Mouse (Mus musculus): ENCODE measurements around the gene Sf1.

The Sf1 gene

DNA sequence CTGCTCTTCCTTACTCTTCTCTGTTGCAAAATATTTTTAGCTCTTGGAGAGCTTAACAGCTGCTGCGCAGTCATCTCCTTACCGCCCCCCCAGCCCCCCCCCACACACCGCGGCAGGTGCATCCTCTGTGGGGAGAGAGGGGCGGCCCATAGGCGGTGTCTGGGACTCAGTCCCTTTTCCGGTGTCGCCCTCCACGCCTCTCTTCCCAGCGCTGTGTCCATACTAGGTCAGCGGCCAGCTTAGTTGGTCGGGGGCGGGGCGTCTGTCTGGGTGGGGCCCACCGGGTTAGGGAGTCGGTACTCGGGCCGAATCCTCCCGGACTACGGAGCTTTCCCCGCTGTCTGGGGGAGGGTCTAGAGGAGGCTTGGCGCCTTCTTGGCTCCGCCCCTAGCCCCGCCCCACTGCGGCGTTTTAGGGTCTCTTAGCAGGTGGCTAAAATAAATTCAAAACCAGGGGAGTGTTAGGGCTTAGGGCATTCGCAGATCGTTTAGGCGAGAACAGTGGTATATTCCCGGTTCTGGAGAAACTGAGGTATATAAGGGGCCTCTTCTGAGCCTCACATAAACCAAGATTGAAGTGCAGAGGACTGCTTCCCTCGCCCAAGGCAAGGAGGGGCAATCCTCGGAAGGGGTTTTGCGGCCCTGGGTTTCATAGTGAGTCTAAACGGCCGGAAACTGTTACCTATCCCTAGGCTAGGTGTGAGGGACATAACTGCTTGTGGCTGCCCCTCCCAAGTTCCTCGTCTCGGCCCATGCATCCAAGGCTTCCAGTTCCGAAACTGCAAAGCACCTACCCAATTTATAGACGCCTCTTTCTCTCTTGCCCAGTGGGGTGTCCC lies 35.2 kb downstream of the Sf1 start:
- DNase-seq (ENCODE audit: low read depth, low spot score) = peak; percentile 76

DNA sequence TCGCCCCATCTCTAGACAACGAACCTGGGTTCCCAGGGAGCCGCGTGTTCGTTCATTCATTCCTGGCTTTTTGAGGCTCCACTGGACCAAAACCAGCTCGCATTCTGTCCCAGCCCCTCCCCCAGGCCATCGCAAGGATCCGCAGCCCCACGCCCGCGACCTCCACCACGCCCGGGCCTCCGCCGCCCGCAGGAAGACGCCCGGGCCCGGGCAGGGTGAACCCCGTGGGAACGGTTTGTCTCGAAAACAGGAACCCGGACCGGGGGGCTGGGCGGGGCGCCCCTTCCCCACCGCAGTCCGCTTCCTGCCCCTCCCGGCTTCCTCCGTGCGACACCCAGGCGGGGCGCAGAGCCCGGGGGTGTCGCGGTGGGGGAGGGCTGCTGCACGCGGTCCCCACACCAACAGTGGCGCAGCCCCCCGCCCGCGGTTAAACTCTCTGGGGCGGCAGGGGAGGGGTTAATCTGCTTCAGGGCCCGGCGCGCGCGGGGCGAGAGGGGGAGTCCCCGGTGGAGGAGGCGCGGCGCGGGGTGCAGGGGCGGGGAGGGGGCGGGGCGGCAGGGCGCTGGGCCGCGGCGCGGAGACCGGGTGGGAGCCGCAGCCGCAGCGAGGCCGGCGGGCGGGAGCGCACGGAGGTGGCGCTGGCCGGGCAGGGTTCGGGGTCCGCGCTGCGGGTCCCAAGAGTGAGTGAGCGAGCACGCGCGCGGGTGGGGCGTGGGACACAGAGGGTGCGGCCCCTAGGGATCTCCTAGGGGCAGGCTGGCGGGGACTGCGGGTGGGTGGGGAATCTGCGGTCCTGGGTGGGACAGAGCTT lies 36.0 kb downstream of the Sf1 start, which contains the start of gene Rasgrp2:
TSS of gene Rasgrp2 (plus strand) at position 56 of the 811 bp plus-strand sequence.
- DNase-seq (ENCODE audit: low read depth, low spot score) = peak; percentile 53

DNA sequence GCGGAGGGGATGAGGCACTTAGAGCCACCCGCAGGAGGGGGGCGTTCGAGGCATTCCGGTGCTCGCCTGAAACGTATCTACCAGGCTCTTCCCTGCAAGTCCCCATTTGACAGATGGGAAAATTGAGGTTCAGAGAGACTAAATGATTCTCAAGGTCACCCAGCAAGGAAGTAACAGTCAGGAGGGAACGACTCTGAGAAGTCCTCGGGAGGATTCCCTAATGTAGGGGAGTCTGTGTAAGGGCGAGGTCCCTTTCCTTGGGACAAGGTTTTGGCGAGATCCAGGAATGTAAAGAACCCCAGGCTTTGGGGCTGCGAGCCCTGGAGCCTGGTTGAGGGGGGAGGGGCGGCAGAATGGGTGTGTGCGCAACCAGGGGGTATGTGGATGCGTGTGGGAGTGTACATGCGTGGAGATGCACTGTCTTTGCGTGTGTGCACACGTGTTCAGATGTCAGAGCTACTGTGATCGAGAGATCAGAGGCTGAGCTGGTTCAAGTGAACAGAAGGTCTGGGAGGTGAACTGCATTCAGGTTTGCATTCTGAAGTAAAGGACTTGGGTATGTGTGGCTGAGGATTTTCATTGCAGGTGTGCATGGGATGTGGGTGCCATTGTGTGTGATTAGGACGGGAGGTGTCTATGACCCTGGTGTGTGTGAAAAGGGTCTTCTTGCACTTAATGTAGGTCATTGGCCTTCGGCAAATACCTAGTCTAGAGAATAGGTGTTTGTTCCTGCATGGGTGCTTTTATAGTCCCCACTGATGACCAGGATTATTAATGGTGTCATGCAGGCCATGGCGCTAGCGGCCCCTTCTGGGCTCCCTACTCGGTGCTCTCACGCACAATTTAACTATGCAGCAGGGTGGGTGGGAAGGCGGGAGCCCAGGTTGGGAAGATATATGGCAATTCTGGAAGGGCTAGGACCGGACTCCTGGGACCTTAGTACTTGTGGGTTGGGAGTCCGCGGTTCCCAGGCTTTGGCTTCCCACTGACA lies 36.9 kb downstream of the Sf1 start:
- DNase-seq (ENCODE audit: low read depth, low spot score) = peak; percentile 59

DNA sequence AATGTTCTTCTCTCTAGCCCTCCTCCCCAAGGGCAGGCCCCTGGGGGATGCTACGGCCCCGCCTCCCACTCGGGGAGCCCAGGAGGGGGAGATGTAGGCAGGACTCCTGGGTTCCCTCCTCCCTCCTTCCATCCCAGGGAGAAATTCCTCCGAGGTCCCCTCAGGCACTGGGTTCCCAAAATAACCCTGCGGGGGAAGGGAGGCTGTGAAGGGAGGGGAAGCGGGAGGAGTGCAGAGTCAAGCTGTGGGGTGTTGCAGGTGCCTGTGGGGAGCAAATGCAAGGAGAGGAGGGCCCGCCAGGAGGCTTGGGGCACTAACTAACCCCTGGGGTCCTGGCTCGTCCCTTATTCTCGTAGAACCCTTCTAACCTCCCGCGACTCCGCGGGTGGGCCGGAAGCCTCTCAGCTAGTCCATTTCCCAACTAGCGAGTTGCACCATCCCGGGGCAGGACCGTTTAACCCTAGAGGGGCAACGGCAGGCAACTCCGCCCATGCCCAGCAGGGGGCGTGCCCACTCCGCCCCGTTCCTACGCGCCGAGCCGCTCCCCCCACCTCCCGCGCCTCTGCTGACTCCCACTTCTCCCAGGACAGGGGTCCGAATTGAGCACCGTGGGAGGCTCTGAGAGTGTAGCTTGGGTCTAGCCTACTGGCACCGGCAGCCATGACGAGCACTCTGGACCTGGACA lies 37.8 kb downstream of the Sf1 start:
- DNase-seq (ENCODE audit: low read depth, low spot score) = peak; percentile 93

DNA sequence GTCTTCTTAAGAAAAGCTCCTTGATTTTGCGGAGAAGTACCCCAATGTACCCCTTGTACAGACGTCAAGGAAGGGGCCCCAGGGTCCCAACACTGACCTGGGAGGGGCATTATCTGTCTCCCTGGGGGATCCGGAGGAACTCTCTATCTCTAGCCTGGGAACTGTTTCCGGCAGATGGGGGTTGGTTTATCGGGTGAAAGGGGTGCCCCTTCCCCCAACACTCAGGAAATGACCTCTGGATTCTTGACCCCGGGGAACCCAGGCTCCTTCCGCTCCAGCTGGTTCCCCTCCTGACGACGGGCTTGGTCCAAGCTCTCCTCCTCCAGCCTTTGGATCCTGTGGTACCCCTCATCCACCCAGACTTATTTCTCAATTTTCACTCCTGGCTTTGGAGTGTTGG lies 38.5 kb downstream of the Sf1 start:
- DNase-seq (ENCODE audit: low read depth, low spot score) = no peak

DNA sequence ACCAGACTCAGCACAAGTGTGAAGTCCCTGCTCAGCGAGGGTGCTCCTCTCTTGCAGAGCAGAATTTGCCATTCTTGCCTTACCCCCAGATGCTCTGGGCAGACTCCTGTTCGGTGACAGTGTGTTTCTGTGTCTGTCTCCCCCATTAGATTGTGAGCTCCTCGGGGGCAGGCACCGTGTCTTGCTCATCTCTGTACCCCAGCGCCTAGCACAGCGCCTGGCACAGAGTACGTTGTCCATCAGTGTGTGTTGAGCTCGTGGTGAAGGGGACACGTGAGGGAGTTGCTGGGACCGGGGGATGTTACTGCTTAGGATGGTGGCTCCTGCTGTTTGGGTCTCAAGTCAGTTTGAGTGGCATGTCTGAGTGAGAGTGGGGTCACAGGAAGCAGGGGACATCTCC lies 40.4 kb downstream of the Sf1 start:
- DNase-seq (ENCODE audit: low read depth, low spot score) = no peak

DNA sequence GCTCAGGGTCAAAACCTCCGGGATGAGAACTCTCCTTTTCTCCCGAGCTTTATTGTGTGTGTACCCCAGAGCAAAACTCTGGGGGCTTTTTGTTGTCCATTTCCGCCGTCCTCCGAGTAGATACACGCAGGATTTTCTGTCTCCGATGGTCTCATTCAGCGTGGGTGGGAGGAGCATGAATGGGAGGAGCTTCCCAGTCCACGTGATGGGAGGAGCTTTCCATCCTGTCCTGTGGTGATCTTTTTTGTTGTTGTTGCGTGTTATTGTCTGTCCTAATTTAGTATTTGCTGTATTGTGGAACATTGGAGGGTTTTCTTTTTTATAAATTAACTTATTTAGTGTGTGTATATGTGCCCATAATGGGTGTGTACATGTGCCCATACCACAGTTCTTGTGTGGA lies 41.9 kb downstream of the Sf1 start:
- DNase-seq (ENCODE audit: low read depth, low spot score) = no peak

DNA sequence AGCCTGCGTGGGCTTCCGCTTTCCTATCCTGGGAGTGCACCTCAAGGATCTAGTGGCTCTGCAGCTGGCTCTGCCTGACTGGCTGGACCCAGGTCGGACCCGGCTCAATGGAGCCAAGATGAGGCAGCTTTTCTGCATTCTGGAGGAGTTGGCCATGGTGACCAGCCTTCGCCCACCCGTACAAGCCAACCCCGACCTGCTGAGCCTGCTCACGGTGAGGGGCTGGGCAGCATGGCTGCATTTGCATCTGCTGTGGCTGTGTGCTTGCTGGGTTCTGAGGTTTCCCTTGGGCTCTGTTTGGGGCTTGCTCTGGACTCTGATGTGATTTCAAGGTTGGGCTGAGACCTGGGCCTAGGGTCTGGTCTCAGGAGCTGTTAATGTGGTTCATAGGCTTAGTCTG lies 43.6 kb downstream of the Sf1 start:
- DNase-seq (ENCODE audit: low read depth, low spot score) = no peak

DNA sequence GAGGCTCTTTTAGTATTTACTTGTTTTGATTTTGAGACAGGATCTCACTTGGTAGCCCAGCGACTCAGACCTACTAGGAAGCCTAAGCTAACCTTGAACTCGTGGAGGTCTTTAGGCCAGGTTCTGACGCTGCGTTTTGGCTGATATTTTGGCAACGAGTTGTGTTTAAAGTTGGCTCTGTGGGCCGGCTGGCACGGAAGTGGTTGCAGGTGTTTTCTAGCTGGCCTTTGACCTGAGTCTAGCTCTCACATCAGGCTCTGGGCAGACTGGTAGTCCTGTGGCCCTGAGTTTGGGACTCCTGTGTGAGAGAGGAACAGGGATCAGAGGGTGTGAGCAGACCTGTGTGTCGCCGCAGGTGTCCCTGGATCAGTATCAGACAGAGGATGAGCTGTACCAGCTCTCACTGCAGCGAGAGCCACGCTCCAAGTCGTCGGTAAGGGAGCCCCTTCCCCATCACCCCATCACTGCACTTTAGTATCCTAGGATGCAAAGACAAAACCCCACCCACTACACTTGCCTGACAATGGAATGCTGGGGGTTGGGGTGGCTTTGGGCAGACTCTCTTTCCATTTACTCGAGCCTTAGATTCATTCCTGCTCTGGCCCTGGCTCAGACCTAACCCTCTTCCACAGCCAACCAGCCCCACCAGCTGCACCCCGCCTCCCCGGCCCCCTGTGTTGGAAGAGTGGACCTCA lies 44.5 kb downstream of the Sf1 start:
- peak; percentile 80 for DNase-seq (ENCODE audit: low read depth, low spot score)

DNA sequence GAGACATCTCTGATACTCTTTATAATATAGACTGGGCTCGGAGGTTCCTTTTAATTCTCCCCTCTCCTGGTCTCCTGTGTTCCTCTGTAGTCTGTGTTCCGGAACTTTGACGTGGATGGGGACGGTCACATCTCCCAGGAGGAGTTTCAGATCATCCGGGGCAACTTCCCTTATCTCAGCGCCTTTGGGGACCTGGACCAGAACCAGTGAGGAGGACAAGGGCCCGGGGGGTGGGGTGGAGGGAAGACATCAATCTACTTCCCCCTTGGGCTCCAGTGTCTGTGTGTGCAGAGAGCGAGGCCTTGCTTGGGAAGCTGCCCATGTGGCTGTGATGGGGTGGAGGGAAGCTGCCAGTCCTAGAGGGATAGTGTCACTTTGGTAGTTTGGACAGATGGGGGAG lies 45.3 kb downstream of the Sf1 start:
- DNase-seq (ENCODE audit: low read depth, low spot score) = no peak

DNA sequence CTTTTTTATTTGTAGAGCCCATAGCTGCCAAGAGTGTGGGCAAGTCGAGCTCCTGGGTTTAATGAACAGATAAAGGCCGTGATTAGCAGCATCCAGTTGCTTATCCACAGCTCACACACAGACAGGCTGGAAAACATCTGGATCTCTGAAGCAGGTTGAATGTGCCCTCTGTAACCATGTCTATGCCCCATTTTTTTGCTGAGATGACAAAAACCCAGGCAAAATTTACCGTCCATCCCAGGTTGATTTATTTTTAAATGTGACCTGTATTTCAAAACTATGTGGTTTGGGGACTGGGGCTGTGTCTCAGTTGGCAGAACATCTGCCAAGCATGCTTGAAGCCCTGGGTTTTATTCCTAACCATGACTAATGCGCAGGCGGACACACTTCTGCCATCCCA lies 45.7 kb downstream of the Sf1 start:
- no peak for DNase-seq (ENCODE audit: low read depth, low spot score)

DNA sequence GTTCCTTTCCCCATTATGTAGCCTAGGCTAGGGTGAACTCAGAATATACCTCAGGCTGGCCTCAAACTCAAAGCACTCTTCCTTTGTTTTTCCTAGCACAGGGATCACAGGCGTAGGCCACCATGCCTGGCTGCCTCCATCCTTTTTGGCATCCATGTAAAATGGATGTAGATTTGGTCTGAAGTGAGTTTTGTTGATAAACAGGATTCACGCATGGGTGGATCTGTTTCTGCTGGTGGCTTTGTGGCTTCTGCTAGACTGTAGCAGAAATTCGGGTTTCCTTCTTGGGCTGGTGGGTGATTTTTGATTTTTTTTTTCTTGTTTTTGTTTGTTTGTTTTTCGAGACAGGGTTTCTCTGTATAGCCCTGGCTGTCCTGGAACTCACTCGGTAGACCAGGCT lies 46.4 kb downstream of the Sf1 start:
- DNase-seq (ENCODE audit: low read depth, low spot score) = no peak

DNA sequence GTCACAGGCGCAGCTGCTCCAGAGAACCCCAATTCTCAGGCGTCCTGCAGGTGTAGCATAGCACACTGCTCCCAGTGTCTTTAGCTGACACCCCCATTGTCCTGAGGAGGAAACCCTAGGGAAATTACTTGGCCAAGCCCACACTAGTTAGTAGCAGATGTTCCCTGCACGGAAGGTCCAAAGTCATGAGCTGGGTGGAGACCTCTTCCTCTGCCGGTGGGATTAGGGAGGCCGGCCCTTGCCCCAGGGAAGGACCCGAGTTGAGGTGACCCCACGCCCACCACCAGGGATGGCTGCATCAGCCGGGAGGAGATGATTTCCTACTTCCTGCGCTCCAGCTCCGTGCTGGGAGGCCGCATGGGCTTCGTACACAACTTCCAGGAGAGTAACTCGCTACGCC lies 49.3 kb downstream of the Sf1 start:
- peak; percentile 62 for DNase-seq (ENCODE audit: low read depth, low spot score)

DNA sequence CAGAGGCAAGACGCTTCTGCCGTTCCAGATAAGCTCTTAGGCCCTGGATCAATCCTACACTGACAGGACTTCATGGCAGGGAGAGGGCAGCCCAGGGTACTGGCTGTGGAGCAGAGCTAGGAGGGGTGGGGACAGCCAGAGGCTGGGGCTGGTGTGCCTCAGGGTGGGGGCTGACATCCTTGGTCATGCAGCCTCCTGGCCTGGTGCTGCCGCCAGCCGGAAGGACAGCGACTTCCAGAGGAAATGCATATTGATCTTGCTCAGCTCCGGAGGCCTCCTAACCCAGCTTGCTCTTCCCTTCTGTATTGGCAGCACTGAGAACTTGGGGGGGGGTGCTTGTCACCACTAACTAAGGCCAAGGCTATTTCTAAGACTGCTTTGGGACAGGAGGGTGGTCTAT lies 52.0 kb downstream of the Sf1 start:
- DNase-seq (ENCODE audit: low read depth, low spot score) = no peak

DNA sequence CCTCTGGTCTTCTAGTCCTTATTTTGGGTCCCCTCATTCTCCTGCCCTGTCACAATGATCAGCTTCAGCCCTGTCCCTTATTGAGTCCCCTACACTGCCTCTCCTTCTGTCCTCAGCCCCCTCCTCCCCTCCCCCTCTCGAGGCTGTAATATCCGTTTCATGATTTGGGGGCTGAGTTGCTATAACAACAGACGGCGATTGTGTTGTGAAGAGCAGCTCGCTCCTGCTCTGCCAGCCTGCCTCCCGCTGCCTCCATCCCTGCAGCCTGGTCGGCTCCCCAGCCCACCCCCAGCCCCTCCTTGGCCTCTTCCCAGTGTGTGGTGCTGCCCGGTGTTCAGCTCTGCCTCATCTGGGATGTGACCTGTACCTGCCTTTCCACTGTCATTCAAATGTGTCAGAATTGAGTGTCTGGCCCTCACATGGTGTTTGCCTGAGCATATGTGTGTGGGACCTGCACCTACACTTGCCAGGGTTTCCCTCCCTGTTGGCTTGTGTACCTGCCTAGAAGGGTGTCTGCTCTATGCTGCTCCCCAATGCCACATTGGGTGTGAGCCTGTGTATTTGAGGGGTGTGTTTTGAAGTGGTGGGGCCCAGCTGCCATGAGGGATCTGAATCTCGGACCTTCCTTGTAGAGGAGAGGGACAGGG lies 52.8 kb downstream of the Sf1 start:
- DNase-seq (ENCODE audit: low read depth, low spot score) = peak; percentile 63

DNA sequence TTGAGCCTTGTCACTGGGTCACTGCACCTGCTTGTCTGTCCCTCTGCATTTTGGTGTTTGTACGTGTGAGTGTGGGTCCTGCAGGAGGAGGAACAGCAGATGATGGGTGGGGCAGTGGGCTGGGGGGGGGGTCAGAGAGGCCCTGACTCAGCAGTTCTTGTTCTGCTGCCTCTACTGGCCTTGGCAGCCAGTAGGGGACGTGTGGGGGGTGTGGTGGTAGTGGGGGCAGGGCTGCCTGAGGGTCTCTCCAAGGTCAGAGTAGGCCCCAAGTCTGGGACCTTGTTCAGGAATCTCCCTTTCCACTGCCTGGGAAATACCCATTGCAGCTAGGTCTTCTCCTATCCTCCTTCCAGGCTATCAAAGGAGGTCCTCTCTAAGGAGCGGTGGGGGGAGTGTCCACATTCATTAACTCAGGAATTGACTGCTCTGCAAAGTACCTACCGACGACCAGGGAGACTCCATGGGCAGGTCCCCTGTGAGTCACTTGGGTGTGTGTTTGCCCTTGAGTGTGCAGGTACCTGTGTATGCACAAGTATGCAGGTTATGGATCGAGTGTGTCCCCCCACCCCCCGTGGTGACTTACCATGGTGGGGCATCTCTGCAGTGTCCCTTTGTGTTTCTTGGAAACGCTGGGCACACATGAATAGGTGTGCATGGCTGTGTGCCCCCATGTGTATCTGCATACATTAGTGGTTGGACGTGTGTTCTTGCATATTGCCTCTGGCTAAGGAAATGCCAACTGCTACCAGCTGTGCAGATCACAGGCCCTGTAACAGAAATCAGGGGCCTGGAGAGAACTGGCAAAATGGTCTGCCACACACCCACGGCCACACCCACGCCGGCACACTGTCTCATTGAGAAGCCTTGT lies 53.6 kb downstream of the Sf1 start:
- DNase-seq (ENCODE audit: low read depth, low spot score) = peak; percentile 81

DNA sequence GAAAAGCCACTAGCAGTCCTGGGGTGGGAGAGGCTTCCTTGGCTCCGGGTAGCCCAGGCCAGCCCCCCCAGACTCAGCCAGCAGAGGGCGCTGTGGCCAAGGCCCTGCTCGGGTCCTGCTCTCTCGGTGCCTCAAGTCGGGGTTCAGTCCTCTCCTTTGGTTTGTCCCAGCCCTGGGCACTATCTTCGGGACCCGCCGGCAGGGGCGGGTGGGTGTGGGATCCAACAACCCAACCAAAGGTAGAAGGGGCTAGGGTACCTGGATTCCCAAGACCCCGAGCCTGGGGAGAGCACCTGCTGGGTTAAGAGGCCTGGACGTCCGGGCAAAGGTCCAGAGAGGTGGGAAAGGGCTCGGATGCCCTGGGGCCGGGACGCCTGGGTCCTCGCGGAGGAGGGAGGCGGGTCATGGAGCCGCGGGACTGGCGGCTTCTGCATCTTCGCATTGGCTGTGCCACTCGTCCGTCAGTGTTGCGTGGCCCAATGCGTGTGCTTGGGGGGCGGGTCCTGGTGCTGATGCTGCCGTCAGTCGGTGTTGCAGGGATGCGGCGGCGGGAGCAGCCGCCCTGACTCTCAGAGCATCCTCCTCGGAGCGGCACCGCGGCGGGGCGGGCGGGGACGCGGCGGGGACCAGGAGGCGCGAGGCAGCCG lies 54.9 kb downstream of the Sf1 start, which contains the start of gene Nrxn2:
TSS of gene Nrxn2 (plus strand) at position 499 of the 647 bp plus-strand sequence.
- peak; percentile 93 for DNase-seq (ENCODE audit: low read depth, low spot score)

DNA sequence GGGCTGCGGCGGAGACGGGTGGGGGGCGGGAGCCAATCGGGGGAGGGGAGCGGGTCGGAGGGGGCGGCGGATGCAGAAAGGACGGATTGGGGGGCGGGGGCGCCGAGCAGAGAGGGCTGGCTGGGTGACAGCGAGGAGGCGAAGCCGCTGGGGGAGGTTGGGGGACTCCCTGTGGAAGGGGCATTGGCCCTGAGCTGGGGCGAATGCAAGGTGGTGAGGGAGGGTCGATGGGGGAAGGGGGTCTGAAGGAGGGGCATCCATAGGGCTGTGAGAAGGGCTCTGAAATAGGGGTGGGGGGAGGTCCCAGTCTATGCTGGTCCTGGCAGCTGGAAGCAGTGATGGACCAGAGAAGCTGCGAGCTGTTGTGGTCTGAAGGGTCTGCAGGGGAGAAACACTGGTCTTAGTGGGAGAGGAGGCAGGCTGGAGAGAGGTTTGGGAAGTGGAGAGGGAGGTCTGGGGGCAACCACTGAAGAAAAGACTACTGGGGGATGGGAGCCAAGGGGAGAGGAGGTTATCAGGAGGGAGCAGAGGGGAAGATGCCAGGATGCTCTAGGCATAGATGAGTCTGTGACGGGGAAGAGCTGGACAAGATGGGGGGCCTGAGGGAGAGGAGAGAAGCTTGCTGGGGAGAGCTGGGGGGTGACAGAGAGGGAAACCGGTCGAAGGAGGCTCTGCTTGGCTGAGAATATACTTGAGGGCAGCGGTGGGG lies 55.6 kb downstream of the Sf1 start:
- no peak for DNase-seq (ENCODE audit: low read depth, low spot score)
